Mouse (Mus musculus): ENCODE measurements around the gene Gdpgp1. TPM values are rescaled to one million over a fixed set of nuclear protein-coding genes. Genes with fewer than 3 reads are reported as not detected.

Gene Gdpgp1
- polyA plus RNA-seq, 1 experiment from 2014 or later: 2.9 TPM

- Histone ChIP-seq H3K4me2 (replicated peaks; ENCODE audit: low read depth) (no peak overlapping the region), H3K4me1 (replicated peaks; ENCODE audit: control insufficient read depth, insufficient read depth) (peaks cover 13% of the 10 kb centered on the region; the same call in 1 of the 2 replicates), H3K9me3 (ENCODE audit: control insufficient read depth, low read length) (no peaks in the 10 kb centered on the region), H3K36me3 (ENCODE audit: control insufficient read depth, insufficient read depth, low read length) (peaks cover 4% of the 10 kb centered on the region; the same call in 1 of the 2 replicates), H3K27ac (replicated peaks) (no peak overlapping the region), H3K27me3 (ENCODE audit: control insufficient read depth, insufficient read depth, low read length) (no peaks in the 10 kb centered on the region), H3K4me3 (ENCODE audit: low read depth, low read length) (no peak overlapping the region), H3K9ac (ENCODE audit: low read length) (no peak overlapping the region)
- no peak for ATAC-seq (ENCODE audit: low FRiP score, low TSS enrichment)
- DNase-seq (ENCODE audit: low spot score): no peak
- WGBS: 75% methylated on average over 4 of the region's 4 CpGs
- TF ChIP-seq CTCF (IDR thresholded peaks at IDR 0.05; ENCODE audit: low read depth): no peak
- no peak for TF ChIP-seq EP300 (optimal IDR thresholded peaks at IDR 0.05)
Observed at GRCm38 (mm10) chr7:80210982-80211381, 21.7 kb upstream of the Gdpgp1 start.

GRCm38 (mm10) chr7:80213604-80214003, 19.1 kb upstream of the Gdpgp1 start:
- H3K4me1 ChIP-seq (replicated peaks; ENCODE audit: control insufficient read depth, insufficient read depth): peaks cover 5% of the 10 kb centered on the region; the same call in 1 of the 2 replicates
- H3K27me3 ChIP-seq (ENCODE audit: control insufficient read depth, insufficient read depth, low read length): no peaks in the 10 kb centered on the region
- ATAC-seq (ENCODE audit: low FRiP score, low TSS enrichment) (no peak), DNase-seq (ENCODE audit: low spot score) (no peak)
- TF ChIP-seq CTCF (IDR thresholded peaks at IDR 0.05; ENCODE audit: low read depth) (no peak), EP300 (optimal IDR thresholded peaks at IDR 0.05) (no peak)
- no peak overlapping the region for H3K9ac ChIP-seq (ENCODE audit: low read length)
- no peak overlapping the region for H3K4me2 ChIP-seq (replicated peaks; ENCODE audit: low read depth)
- H3K27ac ChIP-seq (replicated peaks): no peak overlapping the region
- H3K4me3 ChIP-seq (ENCODE audit: low read depth, low read length): no peak overlapping the region
- no peaks in the 10 kb centered on the region for H3K9me3 ChIP-seq (ENCODE audit: control insufficient read depth, low read length)
- peaks cover 7% of the 10 kb centered on the region; the same call in 1 of the 2 replicates for H3K36me3 ChIP-seq (ENCODE audit: control insufficient read depth, insufficient read depth, low read length)
- WGBS: 89% methylated on average over 7 of the region's 7 CpGs

- Histone ChIP-seq H3K27ac (replicated peaks) (no peak overlapping the region), H3K27me3 (ENCODE audit: control insufficient read depth, insufficient read depth, low read length) (no peaks in the 10 kb centered on the region), H3K9ac (ENCODE audit: low read length) (no peak overlapping the region), H3K9me3 (ENCODE audit: control insufficient read depth, low read length) (no peaks in the 10 kb centered on the region), H3K4me2 (replicated peaks; ENCODE audit: low read depth) (no peak overlapping the region), H3K4me3 (ENCODE audit: low read depth, low read length) (no peak overlapping the region), H3K36me3 (ENCODE audit: control insufficient read depth, insufficient read depth, low read length) (peaks cover 15% of the 10 kb centered on the region), H3K4me1 (replicated peaks; ENCODE audit: control insufficient read depth, insufficient read depth) (no peaks in the 10 kb centered on the region)
- 84% methylated on average over 8 of the region's 8 CpGs for WGBS
- ATAC-seq (ENCODE audit: low FRiP score, low TSS enrichment) (no peak), DNase-seq (ENCODE audit: low spot score) (no peak)
- TF ChIP-seq EP300 (optimal IDR thresholded peaks at IDR 0.05): no peak
- TF ChIP-seq CTCF (IDR thresholded peaks at IDR 0.05; ENCODE audit: low read depth): no peak
Observed at GRCm38 (mm10) chr7:80214459-80214858, 18.2 kb upstream of the Gdpgp1 start.

GRCm38 (mm10) chr7:80215398-80215797, 17.3 kb upstream of the Gdpgp1 start:
- H3K36me3 ChIP-seq (ENCODE audit: control insufficient read depth, insufficient read depth, low read length): peaks cover 25% of the 10 kb centered on the region
- DNase-seq (ENCODE audit: low spot score) (peak; percentile 82), ATAC-seq (ENCODE audit: low FRiP score, low TSS enrichment) (peak; percentile 77)
- H3K27me3 ChIP-seq (ENCODE audit: control insufficient read depth, insufficient read depth, low read length): no peaks in the 10 kb centered on the region
- H3K9me3 ChIP-seq (ENCODE audit: control insufficient read depth, low read length): no peaks in the 10 kb centered on the region
- no peaks in the 10 kb centered on the region for H3K4me1 ChIP-seq (replicated peaks; ENCODE audit: control insufficient read depth, insufficient read depth)
- no peak overlapping the region for H3K27ac ChIP-seq (replicated peaks)
- no peak overlapping the region for H3K9ac ChIP-seq (ENCODE audit: low read length)
- TF ChIP-seq CTCF (IDR thresholded peaks at IDR 0.05; ENCODE audit: low read depth) (peak; percentile 89), EP300 (optimal IDR thresholded peaks at IDR 0.05) (no peak)
- no peak overlapping the region for H3K4me3 ChIP-seq (ENCODE audit: low read depth, low read length)
- WGBS: 26% methylated on average over 4 of the region's 4 CpGs
- H3K4me2 ChIP-seq (replicated peaks; ENCODE audit: low read depth): no peak overlapping the region

GRCm38 (mm10) chr7:80216566-80216965, 16.1 kb upstream of the Gdpgp1 start:
- WGBS: 73% methylated on average over 8 of the region's 8 CpGs
- TF ChIP-seq CTCF (IDR thresholded peaks at IDR 0.05; ENCODE audit: low read depth): peak; percentile 40
- no peak for TF ChIP-seq EP300 (optimal IDR thresholded peaks at IDR 0.05)

GRCm38 (mm10) chr7:80218666-80219065, 14.0 kb upstream of the Gdpgp1 start:
- Histone ChIP-seq H3K9ac (ENCODE audit: low read length) (no peak overlapping the region), H3K9me3 (ENCODE audit: control insufficient read depth, low read length) (no peaks in the 10 kb centered on the region), H3K36me3 (ENCODE audit: control insufficient read depth, insufficient read depth, low read length) (peaks cover 32% of the 10 kb centered on the region), H3K27ac (replicated peaks) (no peak overlapping the region), H3K4me3 (ENCODE audit: low read depth, low read length) (no peak overlapping the region), H3K4me2 (replicated peaks; ENCODE audit: low read depth) (no peak overlapping the region), H3K4me1 (replicated peaks; ENCODE audit: control insufficient read depth, insufficient read depth) (no peaks in the 10 kb centered on the region), H3K27me3 (ENCODE audit: control insufficient read depth, insufficient read depth, low read length) (no peaks in the 10 kb centered on the region)
- ATAC-seq (ENCODE audit: low FRiP score, low TSS enrichment) (no peak), DNase-seq (ENCODE audit: low spot score) (no peak)
- 90% methylated on average over 9 of the region's 9 CpGs for WGBS
- TF ChIP-seq CTCF (IDR thresholded peaks at IDR 0.05; ENCODE audit: low read depth): no peak
- TF ChIP-seq EP300 (optimal IDR thresholded peaks at IDR 0.05): no peak

More at GRCm38 (mm10) chr7:80216566-80216965, 16.1 kb upstream of the Gdpgp1 start:
- DNase-seq (ENCODE audit: low spot score) (no peak), ATAC-seq (ENCODE audit: low FRiP score, low TSS enrichment) (peak; percentile 11; the same call in 1 of the 2 replicates)
- H3K4me3 ChIP-seq (ENCODE audit: low read depth, low read length): no peak overlapping the region
- no peak overlapping the region for H3K4me2 ChIP-seq (replicated peaks; ENCODE audit: low read depth)
- H3K36me3 ChIP-seq (ENCODE audit: control insufficient read depth, insufficient read depth, low read length): peaks cover 33% of the 10 kb centered on the region
- no peaks in the 10 kb centered on the region for H3K4me1 ChIP-seq (replicated peaks; ENCODE audit: control insufficient read depth, insufficient read depth)
- H3K27ac ChIP-seq (replicated peaks): no peak overlapping the region
- no peaks in the 10 kb centered on the region for H3K9me3 ChIP-seq (ENCODE audit: control insufficient read depth, low read length)
- H3K9ac ChIP-seq (ENCODE audit: low read length): no peak overlapping the region
- no peaks in the 10 kb centered on the region for H3K27me3 ChIP-seq (ENCODE audit: control insufficient read depth, insufficient read depth, low read length)
